Mouse (Mus musculus) frontal cortex, adult 2 months (tissue): ENCODE results near the gene Ltbp2. TPM values are rescaled to one million over a fixed set of nuclear protein-coding genes. Genes with fewer than 3 reads are reported as not detected.

Source experiments
- DNase-seq, 2 experiments: peaks; one replicate each; pipeline ENCODE4 v3.0.0; 2022; ENCODE audit warnings: low spot score in 1 of 2; ENCODE audit errors: extremely low spot score in 1 of 2
- polyA plus RNA-seq: library from polyadenylated mRNA; depleted of rRNA; stranded (reverse); fragments of >200 nt; gene quantifications from 2 replicates; pipeline ENCODE4 v1.2.3, GENCODE M21; 2012; rRNA removed

Gene Ltbp2
- 2.3 and 3.8 TPM in 2 replicates for polyA plus RNA-seq

GRCm38 (mm10) chr12:84876481-84877121 is at the start of gene Ltbp2:
TSS of gene Ltbp2 (minus strand) at chr12:84876532.
- DNase-seq = peak; percentile 26 to 72

GRCm38 (mm10) chr12:84924324-84924723 is 48.0 kb upstream of the Ltbp2 start:
- DNase-seq = peak in 1 of 2 experiments; percentile 35

- DNase-seq = no peak
Observed at GRCm38 (mm10) chr12:84921881-84922419, 45.6 kb upstream of the Ltbp2 start.

- DNase-seq = no peak
Observed at GRCm38 (mm10) chr12:84918809-84919208, 42.5 kb upstream of the Ltbp2 start.

GRCm38 (mm10) chr12:84917799-84918198 is 41.5 kb upstream of the Ltbp2 start:
- DNase-seq = no peak

- no peak for DNase-seq
Observed at GRCm38 (mm10) chr12:84914959-84915358, 38.6 kb upstream of the Ltbp2 start.

GRCm38 (mm10) chr12:84912652-84913104 is 36.3 kb upstream of the Ltbp2 start:
- no peak for DNase-seq

- no peak for DNase-seq
Observed at GRCm38 (mm10) chr12:84911640-84912039, 35.3 kb upstream of the Ltbp2 start.

- no peak for DNase-seq
Observed at GRCm38 (mm10) chr12:84910066-84910465, 33.7 kb upstream of the Ltbp2 start.

GRCm38 (mm10) chr12:84907627-84908480 is 31.5 kb upstream of the Ltbp2 start:
- DNase-seq = no peak

- DNase-seq = no peak
Observed at GRCm38 (mm10) chr12:84907024-84907626, 30.8 kb upstream of the Ltbp2 start.

- DNase-seq = no peak
Observed at GRCm38 (mm10) chr12:84904399-84904798, 28.1 kb upstream of the Ltbp2 start.

GRCm38 (mm10) chr12:84900317-84900716 is 24.0 kb upstream of the Ltbp2 start:
- DNase-seq = no peak

- DNase-seq = no peak
Observed at GRCm38 (mm10) chr12:84897322-84897721, 21.0 kb upstream of the Ltbp2 start.

- no peak for DNase-seq
Observed at GRCm38 (mm10) chr12:84896235-84896634, 19.9 kb upstream of the Ltbp2 start.

- no peak for DNase-seq
Observed at GRCm38 (mm10) chr12:84893648-84894628, 17.6 kb upstream of the Ltbp2 start.

GRCm38 (mm10) chr12:84890289-84890688 is 14.0 kb upstream of the Ltbp2 start:
- DNase-seq = no peak

- no peak for DNase-seq
Observed at GRCm38 (mm10) chr12:84885107-84885876, 9.0 kb upstream of the Ltbp2 start.

- DNase-seq = no peak
Observed at GRCm38 (mm10) chr12:84884423-84885076, 8.2 kb upstream of the Ltbp2 start.
